Mouse (Mus musculus) megakaryocyte, embryonic 14.5 days (primary cell): Measurements from ENCODE around the gene Parp9. TPM values are rescaled to one million over a fixed set of nuclear protein-coding genes. Genes with fewer than 3 reads are reported as not detected.

Experiments used
- H3K27me3 ChIP-seq: replicated peaks from 2 replicates; pipeline ENCODE3; 2012; ENCODE audit warnings: inconsistent platforms
- H3K36me3 ChIP-seq: replicated peaks from 2 replicates; pipeline ENCODE3; 2012; ENCODE audit warnings: low read length, inconsistent platforms, mixed read lengths
- H3K4me1 ChIP-seq: 2 replicates; pipeline ENCODE4 v1.6.1; 2012; ENCODE audit warnings: inconsistent platforms
- H3K4me3 ChIP-seq: replicated peaks from 2 replicates; pipeline ENCODE3; 2012; ENCODE audit warnings: moderate library complexity, mild to moderate bottlenecking, inconsistent platforms
- H3K9me3 ChIP-seq: 2 replicates; pipeline ENCODE4 v1.6.1; 2012; ENCODE audit warnings: inconsistent platforms
- FLI1 ChIP-seq: IDR thresholded peaks from 2 replicates; pipeline ENCODE4 v1.6.1; 2012; ENCODE audit warnings: low read length, inconsistent platforms, mixed read lengths
- GATA1 ChIP-seq: IDR thresholded peaks from 3 replicates; pipeline ENCODE4 v1.6.1; 2012; ENCODE audit warnings: mixed read lengths, low read length, inconsistent platforms, borderline replicate concordance
- polyA plus RNA-seq: library from polyadenylated mRNA; stranded (reverse); fragments of >175 nt; gene quantifications from 2 replicates; pipeline ENCODE4 v1.2.3, GENCODE M21; 2012; ENCODE audit warnings: low replicate concordance; ENCODE audit not compliant: insufficient read depth

The Parp9 gene
- polyA plus RNA-seq, 1 experiment = 3.0 TPM

DNA sequence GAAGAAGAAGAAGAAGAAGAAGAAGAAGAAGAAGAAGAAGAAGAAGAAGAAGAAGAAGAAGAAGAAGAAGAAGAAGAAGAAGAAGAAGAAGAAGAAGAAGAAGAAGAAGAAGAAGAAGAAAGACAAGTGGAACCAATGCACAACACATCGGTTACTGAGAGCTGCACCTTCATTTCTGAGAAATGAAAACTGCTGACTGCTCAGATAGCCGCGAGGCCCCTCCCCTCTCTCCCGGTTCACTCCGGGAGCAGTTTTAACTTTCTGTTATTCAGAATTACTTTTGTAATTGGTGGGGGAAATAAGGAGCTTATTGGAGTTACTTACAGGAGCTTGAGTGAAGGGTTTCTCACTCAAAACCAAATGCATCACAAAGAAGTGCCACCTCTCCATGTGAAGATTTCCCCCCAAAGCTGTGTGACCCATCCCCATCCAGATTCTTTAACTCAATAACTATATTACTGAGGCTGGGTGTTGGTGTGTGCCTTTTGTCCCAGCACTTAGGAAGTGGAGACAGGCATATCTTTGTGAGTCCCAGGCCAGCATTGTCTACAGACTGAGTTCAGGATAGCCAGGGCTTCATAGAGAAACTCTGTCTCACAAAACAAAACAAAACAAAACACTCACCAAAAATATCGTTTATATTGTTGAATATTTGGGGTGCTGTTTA, 32.3 kb upstream of the Parp9 start:
- peak overlapping the region; percentile 50 for H3K4me3 ChIP-seq
- H3K27me3 ChIP-seq = no peaks in the 10 kb centered on the region
- peaks cover 3% of the 10 kb centered on the region for H3K36me3 ChIP-seq
- peaks cover 30% of the 10 kb centered on the region for H3K9me3 ChIP-seq
- TF ChIP-seq GATA1 (no peak), FLI1 (no peak)
- H3K4me1 ChIP-seq = peaks cover 47% of the 10 kb centered on the region

DNA sequence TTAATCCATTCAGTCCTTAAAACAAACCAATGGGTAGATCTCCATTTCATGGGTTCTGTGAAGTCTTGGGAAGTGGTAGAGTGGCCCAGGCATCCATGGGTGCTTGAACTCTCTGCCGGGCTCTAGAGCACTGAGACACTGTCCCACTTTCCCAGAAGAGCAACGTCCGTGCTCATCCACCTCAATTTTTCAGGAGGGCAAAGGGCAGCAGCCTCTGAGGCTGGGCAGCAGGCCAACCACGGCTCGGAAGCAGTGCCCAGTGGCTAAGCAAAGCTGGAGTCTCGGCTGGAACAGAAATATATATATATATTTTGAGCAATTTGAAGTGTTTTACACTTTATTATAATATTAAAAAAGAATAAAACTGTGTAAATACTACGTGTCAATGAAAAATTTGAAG, 31.4 kb upstream of the Parp9 start:
- Histone ChIP-seq H3K27me3 (no peaks in the 10 kb centered on the region), H3K4me3 (no peak overlapping the region), H3K9me3 (peaks cover 26% of the 10 kb centered on the region), H3K36me3 (peaks cover 3% of the 10 kb centered on the region), H3K4me1 (peaks cover 40% of the 10 kb centered on the region)
- TF ChIP-seq FLI1 (no peak), GATA1 (no peak)

- no peaks in the 10 kb centered on the region for H3K27me3 ChIP-seq
- H3K9me3 ChIP-seq = peaks cover 23% of the 10 kb centered on the region
- peak overlapping the region; percentile 83 for H3K4me3 ChIP-seq
- H3K4me1 ChIP-seq = peaks cover 43% of the 10 kb centered on the region
- no peak for TF ChIP-seq FLI1
- no peak for TF ChIP-seq GATA1
- H3K36me3 ChIP-seq = peaks cover 3% of the 10 kb centered on the region
Observed at GRCm38 (mm10) chr16:35907432-35908201, 30.7 kb upstream of the Parp9 start.

DNA sequence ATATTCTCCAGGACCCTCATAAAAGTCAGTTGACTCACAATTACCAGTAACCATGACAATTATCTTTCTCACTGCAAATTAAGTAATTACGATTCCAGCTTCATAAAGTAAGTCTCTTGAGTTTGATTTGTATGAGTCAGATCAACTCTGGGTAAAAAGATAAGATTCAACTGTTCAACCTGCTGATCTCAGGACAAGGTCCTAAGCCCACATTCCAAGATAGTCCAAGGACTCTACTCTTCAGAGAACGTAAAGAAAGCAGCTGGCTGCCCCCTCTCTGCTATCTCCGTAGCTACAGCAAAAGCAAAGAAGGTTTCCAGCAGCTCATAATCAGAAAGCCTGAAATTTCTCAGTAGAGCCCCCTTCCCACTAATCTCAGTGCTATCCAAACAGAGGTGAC, 26.8 kb upstream of the Parp9 start:
- no peaks in the 10 kb centered on the region for H3K27me3 ChIP-seq
- peaks cover 7% of the 10 kb centered on the region for H3K9me3 ChIP-seq
- peaks cover 20% of the 10 kb centered on the region for H3K4me1 ChIP-seq
- TF ChIP-seq GATA1 = no peak
- peaks cover 3% of the 10 kb centered on the region for H3K36me3 ChIP-seq
- H3K4me3 ChIP-seq = no peak overlapping the region

GRCm38 (mm10) chr16:35913526-35913925, 24.7 kb upstream of the Parp9 start:
- no peak for TF ChIP-seq FLI1
- no peak for TF ChIP-seq GATA1
- no peaks in the 10 kb centered on the region for H3K27me3 ChIP-seq
- no peak overlapping the region for H3K4me3 ChIP-seq

GRCm38 (mm10) chr16:35914301-35914700, 24.0 kb upstream of the Parp9 start:
- peaks cover 27% of the 10 kb centered on the region for H3K4me1 ChIP-seq
- TF ChIP-seq GATA1 = no peak
- no peak for TF ChIP-seq FLI1
- H3K4me3 ChIP-seq = no peak overlapping the region
- no peaks in the 10 kb centered on the region for H3K36me3 ChIP-seq
- peaks cover 4% of the 10 kb centered on the region; the same call in 1 of the 2 replicates for H3K9me3 ChIP-seq
- H3K27me3 ChIP-seq = no peaks in the 10 kb centered on the region

More at GRCm38 (mm10) chr16:35913526-35913925, 24.7 kb upstream of the Parp9 start:
- Histone ChIP-seq H3K36me3 (peaks cover 3% of the 10 kb centered on the region), H3K9me3 (peaks cover 7% of the 10 kb centered on the region), H3K4me1 (peaks cover 19% of the 10 kb centered on the region)

GRCm38 (mm10) chr16:35918721-35919543, 19.3 kb upstream of the Parp9 start:
- no peak for TF ChIP-seq FLI1
- TF ChIP-seq GATA1 = no peak
- Histone ChIP-seq H3K9me3 (no peaks in the 10 kb centered on the region), H3K4me3 (peak overlapping the region; percentile 90), H3K36me3 (no peaks in the 10 kb centered on the region), H3K27me3 (no peaks in the 10 kb centered on the region), H3K4me1 (peaks cover 33% of the 10 kb centered on the region)

DNA sequence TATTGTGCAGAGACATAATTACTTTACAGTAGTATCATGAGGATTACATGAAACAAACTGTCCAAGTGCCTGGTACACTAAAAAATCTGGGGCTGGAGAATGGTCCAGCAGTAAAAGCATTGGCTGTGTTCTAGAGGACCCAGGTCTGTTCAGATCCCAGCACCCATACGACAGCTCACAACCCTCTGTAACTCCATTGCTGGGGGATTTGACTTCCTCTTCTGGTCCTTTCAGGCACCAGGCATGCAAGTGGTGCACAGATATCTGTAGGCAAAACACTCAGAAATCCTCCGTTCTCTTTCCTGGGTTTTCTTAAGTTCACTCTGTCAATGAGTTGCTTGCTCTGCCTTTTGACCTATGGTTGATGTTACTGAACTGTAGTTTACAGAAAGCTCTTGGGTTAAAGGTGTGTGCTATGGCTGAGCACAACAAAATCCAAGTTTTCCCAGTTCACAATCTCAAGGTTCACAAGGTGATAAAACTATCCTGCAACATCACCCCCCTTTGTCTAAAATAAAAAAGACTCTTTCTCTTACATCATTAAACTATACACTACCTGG, 16.5 kb upstream of the Parp9 start:
- Histone ChIP-seq H3K27me3 (no peaks in the 10 kb centered on the region), H3K36me3 (peaks cover 11% of the 10 kb centered on the region), H3K9me3 (no peaks in the 10 kb centered on the region), H3K4me3 (no peak overlapping the region), H3K4me1 (peaks cover 32% of the 10 kb centered on the region)
- no peak for TF ChIP-seq GATA1
- TF ChIP-seq FLI1 = no peak

GRCm38 (mm10) chr16:35922301-35922895, 15.9 kb upstream of the Parp9 start:
- H3K36me3 ChIP-seq = peaks cover 18% of the 10 kb centered on the region
- no peak for TF ChIP-seq FLI1
- TF ChIP-seq GATA1 = no peak
- no peak overlapping the region for H3K4me3 ChIP-seq
- H3K27me3 ChIP-seq = no peaks in the 10 kb centered on the region
- H3K4me1 ChIP-seq = peaks cover 29% of the 10 kb centered on the region
- H3K9me3 ChIP-seq = no peaks in the 10 kb centered on the region
